Mouse (Mus musculus) ES-E14 (cell line): ENCODE measurements around the gene Klhl12.

Experiments
- CHD2 ChIP-seq: IDR thresholded peaks from 2 replicates; pipeline ENCODE4 v1.6.1; 2014; ENCODE audit warnings: mild to moderate bottlenecking, low read depth, low read length, inconsistent platforms
- HCFC1 ChIP-seq: IDR thresholded peaks from 2 replicates; pipeline ENCODE4 v1.6.1; 2012; ENCODE audit warnings: low read length, inconsistent platforms, borderline replicate concordance; ENCODE audit not compliant: insufficient read depth
- MAFK ChIP-seq: IDR thresholded peaks from 2 replicates; pipeline ENCODE4 v1.6.1; 2014; ENCODE audit warnings: mild to moderate bottlenecking, low read depth, low read length, inconsistent platforms; ENCODE audit not compliant: insufficient read depth
- ZC3H11A ChIP-seq: IDR thresholded peaks from 2 replicates; pipeline ENCODE4 v1.6.1; 2012; ENCODE audit warnings: low read depth, mild to moderate bottlenecking, inconsistent platforms, low read length, borderline replicate concordance
- ZNF384 ChIP-seq: IDR thresholded peaks from 2 replicates; pipeline ENCODE4 v1.6.1; 2012; ENCODE audit warnings: low read depth, low read length, inconsistent platforms

- no peak for TF ChIP-seq HCFC1
- no peak for TF ChIP-seq ZC3H11A
- no peak for TF ChIP-seq ZNF384
- TF ChIP-seq MAFK: no peak
- no peak for TF ChIP-seq CHD2
These were observed 47.3 kb upstream of the Klhl12 start for GRCm38 (mm10) chr1:134408080-134408479.
